Mouse (Mus musculus) kidney, embryonic 16.5 days (tissue): ENCODE results near the gene Olfr319. TPM values are rescaled to one million over a fixed set of nuclear protein-coding genes. Genes with fewer than 3 reads are reported as not detected.
"Not testable (repeated sequence)": the region's sequence is repeated elsewhere in the genome, so short reads cannot be mapped to it uniquely, and the experiment has no call there.

Experiments
- ATAC-seq: fragments of 200-750 bp; cut with Nextera tagmentation; 2 replicates; pipeline ENCODE4 v1.8.0; 2017; ENCODE audit warnings: moderate TSS enrichment; ENCODE audit not compliant: low FRiP score, low TSS enrichment
- H3K27ac ChIP-seq: fragments of 300-500 bp; sonication (generic); 2 replicates; pipeline ENCODE4 v1.5.1; 2014; ENCODE audit warnings: low read length
- H3K27me3 ChIP-seq: fragments of 300-500 bp; sonication (generic); 2 replicates; pipeline ENCODE4 v1.6.1; 2014; ENCODE audit warnings: low read length, control low read depth, mixed read lengths; ENCODE audit not compliant: insufficient read depth
- H3K36me3 ChIP-seq: fragments of 300-500 bp; sonication (generic); 2 replicates; pipeline ENCODE4 v1.6.1; 2014; ENCODE audit warnings: low read length, control low read depth, mixed read lengths; ENCODE audit not compliant: insufficient read depth
- H3K4me1 ChIP-seq: fragments of 300-500 bp; sonication (generic); 2 replicates; pipeline ENCODE4 v1.6.1; 2014; ENCODE audit warnings: low read length, control low read depth, mixed read lengths; ENCODE audit not compliant: insufficient read depth
- H3K4me2 ChIP-seq: fragments of 300-500 bp; sonication (generic); replicated peaks from 2 replicates; pipeline ENCODE4 v1.6.1; 2014; ENCODE audit warnings: low read depth, low read length
- H3K4me3 ChIP-seq: fragments of 300-500 bp; sonication (generic); 2 replicates; pipeline ENCODE4 v1.5.1; 2014; ENCODE audit warnings: mild to moderate bottlenecking, low read length
- H3K9ac ChIP-seq: fragments of 300-500 bp; sonication (generic); replicated peaks from 2 replicates; pipeline ENCODE4 v1.6.1; 2014; ENCODE audit warnings: low read length
- H3K9me3 ChIP-seq: fragments of 300-500 bp; sonication (generic); 2 replicates; pipeline ENCODE4 v1.6.1; 2016; ENCODE audit warnings: low read length, control low read depth
- WGBS: fragments of 180-500 bp; shearing (Covaris S2); extraction: QIAGEN DNeasy Blood & Tissue Kit; methylation state at CpG from one replicate; pipeline ENCODE4 v1.1.7; 2014; 5-methylcytosine and 5-hydroxymethylcytosine counted together
- polyA plus RNA-seq: library from polyadenylated mRNA; unstranded; fragments of >200 nt; fragmentation: Nextera tagmentation; extraction: Ambion mirVana; gene quantifications from 2 replicates; pipeline ENCODE4 v1.2.1, GENCODE M21; 2015

The Olfr319 gene
- polyA plus RNA-seq, 1 experiment from 2014 or later, result not detected

- H3K4me1 ChIP-seq, H3K27ac ChIP-seq, H3K4me3 ChIP-seq, H3K27me3 ChIP-seq, H3K36me3 ChIP-seq, H3K9ac ChIP-seq, H3K4me2 ChIP-seq, ATAC-seq, H3K9me3 ChIP-seq: not testable (repeated sequence)
- WGBS, result 76% methylated on average over 6 of the region's 6 CpGs
Measured at GRCm38 (mm10) chr11:58727896-58728650, 29.1 kb downstream of the Olfr319 start.

DNA sequence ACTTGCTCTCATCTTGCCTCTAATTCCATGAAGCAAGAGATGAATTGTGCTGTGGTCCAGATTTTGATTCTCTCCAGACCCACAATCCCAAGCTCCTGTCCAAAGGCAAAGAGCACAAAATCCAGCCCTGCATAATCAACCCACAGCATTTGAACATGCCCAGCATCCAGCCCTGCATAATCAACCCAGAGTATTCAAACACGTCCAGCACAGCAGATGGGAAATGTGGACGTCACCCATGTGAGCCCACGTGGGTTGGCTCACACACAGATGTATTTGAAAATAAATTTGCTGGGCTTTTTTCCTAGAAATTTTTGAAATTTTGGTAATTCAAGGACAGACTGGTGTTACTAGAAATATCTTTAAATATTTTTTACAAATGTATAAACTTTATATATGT, 34.4 kb downstream of the Olfr319 start:
- H3K4me1 ChIP-seq, result no peaks in the 10 kb centered on the region
- WGBS, result 63% methylated on average over 3 of the region's 3 CpGs
- H3K27me3 ChIP-seq, result no peaks in the 10 kb centered on the region
- no peak overlapping the region for H3K4me2 ChIP-seq
- H3K9ac ChIP-seq, result no peak overlapping the region
- H3K9me3 ChIP-seq, result no peaks in the 10 kb centered on the region
- no peak overlapping the region for H3K4me3 ChIP-seq
- no peak for ATAC-seq
- no peaks in the 10 kb centered on the region for H3K36me3 ChIP-seq
- no peak overlapping the region for H3K27ac ChIP-seq

DNA sequence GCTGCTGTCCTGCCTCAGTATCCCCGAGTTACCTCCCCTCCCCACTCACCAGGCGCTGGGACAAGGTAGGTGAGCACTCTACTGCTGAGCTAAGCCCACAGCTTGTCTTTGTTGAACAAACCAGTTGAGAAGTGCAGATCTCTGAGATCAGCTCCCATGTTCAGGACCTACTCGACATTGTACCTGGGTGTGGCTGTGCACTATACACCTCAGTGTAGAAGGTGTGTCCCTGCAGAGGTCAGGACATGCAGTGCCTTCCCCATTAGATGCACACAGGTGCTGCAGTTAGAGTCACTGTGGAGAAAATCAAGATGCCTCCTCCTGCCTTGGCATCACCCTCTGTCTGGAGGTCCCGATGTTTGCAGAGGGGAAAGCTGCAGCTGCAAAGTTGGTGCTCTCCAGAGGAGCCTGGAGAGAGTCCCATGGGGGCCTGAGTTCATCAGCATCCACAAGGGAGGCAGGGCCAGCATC, 39.9 kb downstream of the Olfr319 start, which contains the start of gene Olfr317:
Gene Olfr317 (minus strand): TSS at position 421 of the 471 bp plus-strand sequence.
- 83% methylated on average over 4 of the region's 4 CpGs for WGBS
- no peak for ATAC-seq

GRCm38 (mm10) chr11:58751096-58751495, 52.1 kb downstream of the Olfr319 start:
- not testable (repeated sequence) for H3K4me1 ChIP-seq, ATAC-seq, H3K27me3 ChIP-seq, H3K9me3 ChIP-seq, H3K9ac ChIP-seq, H3K4me3 ChIP-seq, H3K27ac ChIP-seq, H3K36me3 ChIP-seq, H3K4me2 ChIP-seq
- WGBS, result 90% methylated on average over 18 of the region's 18 CpGs

More for the DNA sequence above, 39.9 kb downstream of the Olfr319 start, which contains the start of gene Olfr317:
- no peaks in the 10 kb centered on the region for H3K4me1 ChIP-seq
- no peaks in the 10 kb centered on the region for H3K27me3 ChIP-seq
- no peak within 1 kb of the TSS for H3K4me3 ChIP-seq
- H3K9me3 ChIP-seq, result no peaks in the 10 kb centered on the region
- no peak within 1 kb of the TSS for H3K4me2 ChIP-seq
- H3K36me3 ChIP-seq, result no peaks in the 10 kb centered on the region
- H3K27ac ChIP-seq, result no peak within 1 kb of the TSS
- H3K9ac ChIP-seq, result no peak within 1 kb of the TSS

- Histone ChIP-seq H3K9me3 (no peaks in the 10 kb centered on the region), H3K4me2 (no peak within 1 kb of the TSS), H3K4me3 (no peak within 1 kb of the TSS), H3K27me3 (no peaks in the 10 kb centered on the region), H3K9ac (no peak within 1 kb of the TSS), H3K27ac (no peak within 1 kb of the TSS), H3K36me3 (no peaks in the 10 kb centered on the region), H3K4me1 (no peaks in the 10 kb centered on the region)
- WGBS, result 64% methylated on average over 2 of the region's 2 CpGs
- no peak for ATAC-seq
Measured at GRCm38 (mm10) chr11:58752434-58752833, 53.5 kb downstream of the Olfr319 start, which contains the start of gene Olfr316. Gene Olfr316 (plus strand): TSS chr11:58752734.

Other genes starting within 250 kb of the Olfr319 start
- gene Lypd9, start 246.2 kb upstream of the Olfr319 start, polyA plus RNA-seq, result not detected in 2 replicates
- gene Olfr30, start 236.9 kb upstream of the Olfr319 start, polyA plus RNA-seq, result not detected in 2 replicates
- gene Olfr332, start 206.6 kb upstream of the Olfr319 start, polyA plus RNA-seq, result not detected in 2 replicates
- gene Olfr331, start 196.6 kb upstream of the Olfr319 start, polyA plus RNA-seq, result not detected in 2 replicates
- not detected in 2 replicates for gene Olfr330, start 164.3 kb upstream of the Olfr319 start, polyA plus RNA-seq
- not detected in 2 replicates for gene Olfr329-ps, start 152.7 kb upstream of the Olfr319 start, polyA plus RNA-seq
- gene Olfr328, start 143.5 kb upstream of the Olfr319 start, polyA plus RNA-seq, result 0.14 TPM in 1 of 2 replicates, not detected in the other
- not detected in 2 replicates for gene Olfr224, start 128.6 kb upstream of the Olfr319 start, polyA plus RNA-seq
- gene Olfr325, start 121.4 kb upstream of the Olfr319 start, polyA plus RNA-seq, result not detected in 2 replicates
- not detected in 2 replicates for gene Olfr324, start 104.0 kb upstream of the Olfr319 start, polyA plus RNA-seq
- not detected in 2 replicates for gene 2210407C18Rik, start 83.1 kb upstream of the Olfr319 start, polyA plus RNA-seq
- gene Olfr323, start 68.7 kb upstream of the Olfr319 start, polyA plus RNA-seq, result not detected in 2 replicates
- 0.10 TPM in 1 of 2 replicates, not detected in the other for gene Trim58, start 58.7 kb upstream of the Olfr319 start, polyA plus RNA-seq
- gene Olfr322, start 40.4 kb upstream of the Olfr319 start, polyA plus RNA-seq, result 0.04 and 0.12 TPM in 2 replicates
- gene Olfr320, start 18.1 kb upstream of the Olfr319 start, polyA plus RNA-seq, result 0.05 TPM in 1 of 2 replicates, not detected in the other
- gene Olfr318, start 24.9 kb downstream of the Olfr319 start, polyA plus RNA-seq, result not detected in 2 replicates
- not detected in 2 replicates for gene Olfr317, start 40.0 kb downstream of the Olfr319 start, polyA plus RNA-seq
- not detected in 2 replicates for gene Olfr316, start 53.6 kb downstream of the Olfr319 start, polyA plus RNA-seq
- gene Olfr315, start 74.0 kb downstream of the Olfr319 start, polyA plus RNA-seq, result not detected in 2 replicates
- not detected in 2 replicates for gene Olfr314, start 83.8 kb downstream of the Olfr319 start, polyA plus RNA-seq
- 0.31 and 0.85 TPM in 2 replicates for gene Fam183b, start 102.8 kb downstream of the Olfr319 start, polyA plus RNA-seq
- gene Olfr313, start 115.8 kb downstream of the Olfr319 start, polyA plus RNA-seq, result not detected in 2 replicates
- not detected in 2 replicates for gene Olfr312, start 130.1 kb downstream of the Olfr319 start, polyA plus RNA-seq
- not detected in 2 replicates for gene Olfr311, start 140.1 kb downstream of the Olfr319 start, polyA plus RNA-seq
- gene Gm12258, start 148.0 kb downstream of the Olfr319 start, polyA plus RNA-seq, result 10.2 and 10.6 TPM in 2 replicates
- 9.1 and 9.4 TPM in 2 replicates for gene 2810021J22Rik, start 168.1 kb downstream of the Olfr319 start, polyA plus RNA-seq
- 6.0 and 7.3 TPM in 2 replicates for gene Zfp39, start 205.1 kb downstream of the Olfr319 start, polyA plus RNA-seq
- gene Btnl10, start 218.7 kb downstream of the Olfr319 start, polyA plus RNA-seq, result 0.10 TPM in 1 of 2 replicates, not detected in the other
- 217 and 219 TPM in 2 replicates for gene Rnf187, start 239.8 kb downstream of the Olfr319 start, polyA plus RNA-seq
- gene Hist3h2ba, start 249.8 kb downstream of the Olfr319 start, polyA plus RNA-seq, result 93.4 and 93.5 TPM in 2 replicates